Mouse (Mus musculus): ENCODE data around the gene Olfr390. TPM values are rescaled to one million over a fixed set of nuclear protein-coding genes. Genes with fewer than 3 reads are reported as not detected.

Olfr390 gene
- total RNA-seq (2015; ENCODE audit: low replicate concordance) (not detected in 2 replicates), total RNA-seq (2017; ENCODE audit: low replicate concordance) (not detected in 2 replicates)

GRCm38 (mm10) chr11:73782664-73783063 is at the start of gene Olfr390:
Olfr390 (plus strand) TSS chr11:73782964.
- ATAC-seq (replicated peaks; ENCODE audit: low FRiP score, poor library complexity, severe bottlenecking): no peak

GRCm38 (mm10) chr11:73759115-73759514 is 23.6 kb upstream of the Olfr390 start:
- no peak for ATAC-seq (replicated peaks; ENCODE audit: low FRiP score, poor library complexity, severe bottlenecking)

- no peak for ATAC-seq (replicated peaks; ENCODE audit: low FRiP score, poor library complexity, severe bottlenecking)
These were observed 2.2 kb upstream of the Olfr390 start, which contains the start of gene Olfr389 for GRCm38 (mm10) chr11:73780613-73781012. Olfr389 (minus strand) TSS chr11:73780713.

GRCm38 (mm10) chr11:73802952-73803351 is 20.2 kb downstream of the Olfr390 start, which contains the start of gene Olfr391-ps:
Olfr391-ps (minus strand) TSS chr11:73803052.
- ATAC-seq (replicated peaks; ENCODE audit: low FRiP score, poor library complexity, severe bottlenecking): no peak

- ATAC-seq (replicated peaks; ENCODE audit: low FRiP score, poor library complexity, severe bottlenecking): no peak
These were observed 34.2 kb downstream of the Olfr390 start, which contains the start of gene Olfr392 for GRCm38 (mm10) chr11:73816949-73817348. Olfr392 (minus strand) TSS chr11:73817049.

Other genes with a start within 250 kb of the Olfr390 start
- not detected in 2 replicates for gene Olfr385, start 190.0 kb upstream of the Olfr390 start, total RNA-seq (2015; ENCODE audit: low replicate concordance)
- gene Olfr385, start 190.0 kb upstream of the Olfr390 start, total RNA-seq (2017; ENCODE audit: low replicate concordance): not detected in 2 replicates
- not detected in 2 replicates for gene Olfr384, start 184.4 kb upstream of the Olfr390 start, total RNA-seq (2015; ENCODE audit: low replicate concordance)
- gene Olfr384, start 184.4 kb upstream of the Olfr390 start, total RNA-seq (2017; ENCODE audit: low replicate concordance): not detected in 2 replicates
- not detected in 2 replicates for gene Zfp735, start 94.2 kb upstream of the Olfr390 start, total RNA-seq (2015; ENCODE audit: low replicate concordance)
- gene Zfp735, start 94.2 kb upstream of the Olfr390 start, total RNA-seq (2017; ENCODE audit: low replicate concordance): not detected in 2 replicates
- gene Olfr389, start 2.3 kb upstream of the Olfr390 start, total RNA-seq (2015; ENCODE audit: low replicate concordance): not detected in 2 replicates
- not detected in 2 replicates for gene Olfr389, start 2.3 kb upstream of the Olfr390 start, total RNA-seq (2017; ENCODE audit: low replicate concordance)
- not detected in 2 replicates for gene Olfr391-ps, start 20.1 kb downstream of the Olfr390 start, total RNA-seq (2015; ENCODE audit: low replicate concordance)
- not detected in 2 replicates for gene Olfr391-ps, start 20.1 kb downstream of the Olfr390 start, total RNA-seq (2017; ENCODE audit: low replicate concordance)
- gene Olfr392, start 34.1 kb downstream of the Olfr390 start, total RNA-seq (2015; ENCODE audit: low replicate concordance): not detected in 2 replicates
- gene Olfr392, start 34.1 kb downstream of the Olfr390 start, total RNA-seq (2017; ENCODE audit: low replicate concordance): 0.51 TPM in 1 of 2 replicates, not detected in the other
- not detected in 2 replicates for gene Olfr393, start 68.5 kb downstream of the Olfr390 start, total RNA-seq (2015; ENCODE audit: low replicate concordance)
- gene Olfr393, start 68.5 kb downstream of the Olfr390 start, total RNA-seq (2017; ENCODE audit: low replicate concordance): not detected in 2 replicates
- gene Olfr394, start 107.8 kb downstream of the Olfr390 start, total RNA-seq (2015; ENCODE audit: low replicate concordance): not detected in 2 replicates
- under 0.01 TPM in 1 of 2 replicates, not detected in the other for gene Olfr394, start 107.8 kb downstream of the Olfr390 start, total RNA-seq (2017; ENCODE audit: low replicate concordance)
- gene Olfr395, start 126.3 kb downstream of the Olfr390 start, total RNA-seq (2015; ENCODE audit: low replicate concordance): not detected in 2 replicates
- not detected in 2 replicates for gene Olfr395, start 126.3 kb downstream of the Olfr390 start, total RNA-seq (2017; ENCODE audit: low replicate concordance)
- not detected in 2 replicates for gene Olfr23, start 153.7 kb downstream of the Olfr390 start, total RNA-seq (2015; ENCODE audit: low replicate concordance)
- not detected in 2 replicates for gene Olfr23, start 153.7 kb downstream of the Olfr390 start, total RNA-seq (2017; ENCODE audit: low replicate concordance)
- gene Olfr397, start 177.9 kb downstream of the Olfr390 start, total RNA-seq (2015; ENCODE audit: low replicate concordance): not detected in 2 replicates
- gene Olfr397, start 177.9 kb downstream of the Olfr390 start, total RNA-seq (2017; ENCODE audit: low replicate concordance): 0.28 TPM in 1 of 2 replicates, not detected in the other
- not detected in 2 replicates for gene Olfr398, start 207.4 kb downstream of the Olfr390 start, total RNA-seq (2015; ENCODE audit: low replicate concordance)
- not detected in 2 replicates for gene Olfr398, start 207.4 kb downstream of the Olfr390 start, total RNA-seq (2017; ENCODE audit: low replicate concordance)

Data from erythroblast, adult 5-6 weeks (primary cell).